8 mouse cellular contexts compared by ENCODE assay signal in the genomic region with DNA sequence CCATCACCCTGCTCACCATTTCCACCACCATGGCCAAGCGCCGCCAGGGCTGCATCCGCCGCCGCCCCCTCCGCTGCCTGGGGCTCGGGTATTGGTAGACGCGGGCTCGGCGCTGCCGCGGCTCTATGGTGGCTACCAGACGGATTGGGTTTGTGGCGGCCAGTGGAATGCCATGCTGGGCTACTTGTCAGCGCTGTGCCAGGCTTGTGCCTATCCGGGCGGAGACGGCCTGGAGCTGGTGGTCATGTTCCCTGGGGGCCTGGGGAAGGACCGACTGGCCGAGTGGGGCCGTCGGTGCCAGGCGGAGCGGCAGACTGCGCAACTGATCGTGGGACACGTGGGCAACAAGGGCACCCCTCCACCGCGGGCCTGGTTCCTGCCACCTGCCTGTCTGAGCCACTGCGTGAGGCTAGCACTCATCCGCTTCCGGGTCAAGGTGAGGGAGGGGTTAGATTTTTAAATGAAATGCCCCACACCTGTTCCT. TPM values are rescaled to one million over a fixed set of nuclear protein-coding genes. Genes with fewer than 3 reads are reported as not detected.
DNase-seq lines count a peak whose midpoint lies in the region; ATAC-seq and TF ChIP-seq lines count a peak whose summit lies in the region.

No protein-coding gene starts in this region.

- peak overlapping the region; percentile 67 for H3K4me2 ChIP-seq in hindbrain, embryonic 12.5 days (replicated peaks)

- in situ Hi-C loops in Patski (cut with MboI; ENCODE audit: low pct_unique_long_range_greater_than_20kb) = no loop called here

- no peaks in the 10 kb centered on the region for H3K4me1 ChIP-seq in cerebellum, adult 2 months (ENCODE audit: control insufficient read depth, insufficient read depth, low read length)
- peaks cover 8% of the 10 kb centered on the region for H3K4me1 ChIP-seq in hindbrain, embryonic 12.5 days

- no peak for TF ChIP-seq CTCF in Patski (IDR thresholded peaks at IDR 0.05)
- TF ChIP-seq CTCF in cerebellum, adult 2 months (IDR thresholded peaks at IDR 0.05; ENCODE audit: borderline replicate concordance, insufficient read depth, low read depth, low read length) = no peak

- no peaks in the 10 kb centered on the region for H3K9me3 ChIP-seq in hindbrain, embryonic 12.5 days (replicated peaks)

- H3K9ac ChIP-seq in hindbrain, embryonic 12.5 days = peak overlapping the region; percentile 73

- H3K36me3 ChIP-seq in hindbrain, embryonic 12.5 days = no peaks in the 10 kb centered on the region

- ATAC-seq in Patski = peak; percentile 70
- ATAC-seq in frontal cortex, adult (ENCODE audit: low TSS enrichment) = peak; percentile 34
- ATAC-seq in hindbrain, embryonic 12.5 days (ENCODE audit: low FRiP score) = peak; percentile 53

- CTCF ChIA-PET in Patski (lab: Charles Lee) = no interaction called here

- peak overlapping the region; percentile 65 for H3K4me3 ChIP-seq in cerebellum, adult 2 months (replicated peaks; ENCODE audit: insufficient read depth, low read depth, low read length)
- peak overlapping the region; percentile 66 for H3K4me3 ChIP-seq in hindbrain, embryonic 12.5 days

- peaks cover 27% of the 10 kb centered on the region for H3K27me3 ChIP-seq in Patski
- no peaks in the 10 kb centered on the region for H3K27me3 ChIP-seq in cerebellum, adult 2 months (ENCODE audit: control insufficient read depth, insufficient read depth, low read length)
- peaks cover 11% of the 10 kb centered on the region for H3K27me3 ChIP-seq in hindbrain, embryonic 12.5 days

- TF ChIP-seq POLR2A in cerebellum, adult 2 months (IDR thresholded peaks at IDR 0.05; ENCODE audit: borderline replicate concordance, insufficient read depth, low read length) = 0 out of 2 replicates have a peak, but pooled peaks have one; percentile 20

- DNase-seq in Patski (ENCODE audit: low read depth, low spot score) = no peak
- DNase-seq in cerebellum, adult 2 months = peak; percentile 69
- DNase-seq in layer of hippocampus, postnatal 14 days (ENCODE audit: low spot score in 2 of 2) = peak; percentile 29 to 32
- DNase-seq in lung, postnatal 14 days = peak; percentile 24
- DNase-seq in retina, embryonic 14.5 days (ENCODE audit: low spot score) = peak; percentile 39
- DNase-seq in thymus, postnatal 36 days = peak; percentile 60 to 75

- H3K27ac ChIP-seq in cerebellum, adult 2 months (ENCODE audit: insufficient read depth, low read length) = peak overlapping the region; percentile 75
- peak overlapping the region; percentile 84 for H3K27ac ChIP-seq in hindbrain, embryonic 12.5 days

- 9% methylated on average over 32 of the region's 33 CpGs for WGBS in cerebellum, adult 2 months
- 14% methylated on average over 30 of the region's 33 CpGs for WGBS in hindbrain, embryonic 12.5 days

- POLR2A ChIA-PET in Patski (lab: Charles Lee) = no interaction called here

RNA-seq across cellular contexts. Expression of a gene that starts 0.6 kb away (rescaled TPM):
- polyA plus RNA-seq in Patski (2021) = 9.3 TPM
- polyA plus RNA-seq in cerebellum, adult 2 months (2012; rRNA removed) = 12.1 and 14.3 TPM in 2 replicates
- 4.1 and 4.7 TPM in 2 replicates for polyA plus RNA-seq in hindbrain, embryonic 12.5 days (2016; fragmentation: Nextera tagmentation; extraction: Ambion mirVana)
- 10 to 100 TPM; 45.5 to 47.5 TPM for total RNA-seq in layer of hippocampus, postnatal 14 days (2021)
